Mouse (Mus musculus) bone marrow, adult 2 months (tissue): ENCODE data around the gene Cym.

Experiments
- CTCF ChIP-seq: fragments of 200-500 bp; IDR thresholded peaks from 2 replicates; pipeline ENCODE4 v1.5.1; 2011; ENCODE audit warnings: low read length, control low read depth; ENCODE audit not compliant: control insufficient read depth, insufficient read depth
- POLR2A ChIP-seq: fragments of 200-500 bp; IDR thresholded peaks from 2 replicates; pipeline ENCODE4 v1.6.1; 2011; ENCODE audit warnings: low read depth, mild to moderate bottlenecking, control low read depth, low read length, borderline replicate concordance; ENCODE audit not compliant: control insufficient read depth

DNA sequence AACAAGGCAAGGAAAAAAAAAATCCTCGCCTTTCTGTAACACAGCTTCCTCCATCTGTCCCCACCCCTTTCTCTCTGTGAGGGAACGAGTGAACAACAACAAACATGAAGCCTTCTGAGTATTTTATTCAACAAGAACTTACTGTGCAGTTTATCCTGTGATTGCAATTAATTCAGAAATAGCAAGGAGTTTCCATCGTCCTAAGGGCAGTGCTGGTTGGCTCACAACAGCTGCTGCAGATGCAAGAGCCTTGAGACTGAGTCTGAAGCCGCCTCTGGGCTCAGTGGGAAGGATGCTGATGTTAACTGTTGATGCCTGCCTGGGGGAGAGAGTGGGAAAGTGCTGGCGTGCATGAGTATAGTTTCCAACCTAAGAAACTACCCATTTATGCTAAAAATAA is 36.4 kb upstream of the Cym start:
- TF ChIP-seq POLR2A = no peak
- no peak for TF ChIP-seq CTCF
